Mouse (Mus musculus): ENCODE measurements around the gene Ccdc81. TPM values are rescaled to one million over a fixed set of nuclear protein-coding genes. Genes with fewer than 3 reads are reported as not detected.

Ccdc81 gene
- polyA plus RNA-seq (2015; fragmentation: Nextera tagmentation; extraction: Ambion mirVana): 0.79 and 0.90 TPM in 2 replicates

- H3K27me3 ChIP-seq (replicated peaks; ENCODE audit: control insufficient read depth, insufficient read depth, low read length): no peaks in the 10 kb centered on the region
- H3K36me3 ChIP-seq (ENCODE audit: control insufficient read depth, insufficient read depth, low read length): no peaks in the 10 kb centered on the region
- 29% methylated on average over 22 of the region's 22 CpGs for WGBS
- no peak within 1 kb of the TSS for H3K4me3 ChIP-seq (ENCODE audit: low read length)
- no peak within 1 kb of the TSS for H3K27ac ChIP-seq (ENCODE audit: low read depth, low read length)
- no peak within 1 kb of the TSS for H3K9ac ChIP-seq (ENCODE audit: low read depth, low read length)
- H3K4me2 ChIP-seq (ENCODE audit: low read length): peak within 1 kb of the TSS; percentile 47
- H3K9me3 ChIP-seq (ENCODE audit: control insufficient read depth, low read length): no peaks in the 10 kb centered on the region
- H3K4me1 ChIP-seq (ENCODE audit: control insufficient read depth, insufficient read depth, low read depth, low read length): peaks cover 5% of the 10 kb centered on the region
- ATAC-seq: peak; percentile 74
These were observed at the start of gene Ccdc81 for GRCm38 (mm10) chr7:89903442-89904343. Gene Ccdc81 (minus strand): TSS chr7:89903629.

DNA sequence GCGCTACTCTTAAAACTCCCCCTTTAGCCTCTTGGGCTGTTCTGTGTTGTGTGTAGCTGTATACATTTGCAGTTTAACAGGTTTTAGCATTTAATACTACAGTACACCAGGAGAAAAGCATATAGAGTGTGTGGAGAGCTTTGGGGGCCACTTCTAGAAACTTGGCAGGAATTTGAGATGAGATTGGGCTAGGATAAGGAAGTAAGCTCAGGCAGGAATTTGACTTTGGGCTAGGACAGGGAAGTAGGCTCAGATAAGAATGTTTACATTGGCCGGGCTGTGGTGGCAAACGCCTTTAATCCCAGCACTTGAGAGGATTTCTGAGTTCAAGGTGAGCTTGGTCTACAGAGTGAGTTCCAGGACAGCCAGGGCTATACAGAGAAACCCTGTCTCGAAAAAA, 46.0 kb upstream of the Ccdc81 start:
- no peaks in the 10 kb centered on the region for H3K4me1 ChIP-seq (ENCODE audit: control insufficient read depth, insufficient read depth, low read depth, low read length)
- H3K4me3 ChIP-seq (ENCODE audit: low read length): no peak overlapping the region
- no peak overlapping the region for H3K9ac ChIP-seq (ENCODE audit: low read depth, low read length)
- H3K27me3 ChIP-seq (replicated peaks; ENCODE audit: control insufficient read depth, insufficient read depth, low read length): no peaks in the 10 kb centered on the region
- no peak for ATAC-seq
- WGBS: 80% methylated on average over 4 of the region's 4 CpGs
- H3K27ac ChIP-seq (ENCODE audit: low read depth, low read length): no peak overlapping the region
- H3K9me3 ChIP-seq (ENCODE audit: control insufficient read depth, low read length): no peaks in the 10 kb centered on the region
- H3K4me2 ChIP-seq (ENCODE audit: low read length): no peak overlapping the region
- H3K36me3 ChIP-seq (ENCODE audit: control insufficient read depth, insufficient read depth, low read length): no peaks in the 10 kb centered on the region

- H3K9me3 ChIP-seq (ENCODE audit: control insufficient read depth, low read length): no peaks in the 10 kb centered on the region
- H3K4me3 ChIP-seq (ENCODE audit: low read length): no peak overlapping the region
- H3K36me3 ChIP-seq (ENCODE audit: control insufficient read depth, insufficient read depth, low read length): no peaks in the 10 kb centered on the region
- no peak overlapping the region for H3K27ac ChIP-seq (ENCODE audit: low read depth, low read length)
- WGBS: 85% methylated on average over 7 of the region's 7 CpGs
- H3K27me3 ChIP-seq (replicated peaks; ENCODE audit: control insufficient read depth, insufficient read depth, low read length): no peaks in the 10 kb centered on the region
- H3K4me2 ChIP-seq (ENCODE audit: low read length): no peak overlapping the region
- no peak overlapping the region for H3K9ac ChIP-seq (ENCODE audit: low read depth, low read length)
- ATAC-seq: no peak
- no peaks in the 10 kb centered on the region for H3K4me1 ChIP-seq (ENCODE audit: control insufficient read depth, insufficient read depth, low read depth, low read length)
These were observed 44.6 kb upstream of the Ccdc81 start for GRCm38 (mm10) chr7:89948026-89948425.

DNA sequence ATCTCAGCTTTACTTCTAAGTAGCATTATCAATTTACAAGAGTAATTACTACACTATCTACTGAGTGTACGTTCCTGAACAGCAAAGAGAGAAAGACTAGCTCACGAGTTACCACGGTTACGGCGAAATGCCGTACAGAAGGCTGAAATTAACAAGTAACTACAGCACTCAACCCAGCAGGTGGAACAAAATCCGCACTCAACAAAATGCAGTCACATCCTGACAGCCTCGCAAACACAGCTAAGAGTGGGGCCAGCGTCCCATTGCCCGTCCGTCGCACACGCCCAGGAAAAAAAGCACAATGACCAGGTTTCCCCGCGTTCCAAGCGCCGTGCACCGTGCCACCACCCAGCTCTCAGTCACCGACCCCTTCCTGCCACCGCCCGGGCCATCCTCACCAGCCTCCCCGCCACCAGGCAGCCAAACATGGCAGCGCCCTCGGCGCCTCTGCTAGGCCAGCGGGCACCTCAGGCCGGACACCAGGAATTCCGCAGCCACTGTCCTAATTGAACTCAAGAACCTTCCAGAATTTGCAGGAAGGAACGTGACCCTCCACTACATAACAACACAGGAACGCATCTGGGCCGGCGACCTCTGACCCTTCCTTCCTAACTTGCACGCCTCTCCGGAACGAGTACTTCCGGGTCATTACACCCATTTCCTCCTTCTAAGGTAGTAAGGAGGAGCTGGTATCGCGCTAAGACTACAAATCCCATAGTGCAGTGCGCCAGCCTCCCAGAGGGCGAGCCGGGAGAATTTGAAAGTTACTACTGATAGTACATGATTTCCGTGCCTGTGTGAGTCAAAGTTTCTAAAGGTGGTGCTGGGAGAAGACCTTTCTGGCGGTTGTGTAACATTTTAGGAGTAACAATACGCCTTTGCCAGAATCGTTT, 37.4 kb upstream of the Ccdc81 start, which contains the start of gene Hikeshi:
TSS of gene Hikeshi (minus strand) at position 634 of the 893 bp plus-strand sequence.
- H3K9ac ChIP-seq (ENCODE audit: low read depth, low read length): peak within 1 kb of the TSS; percentile 81
- ATAC-seq: peak; percentile 100
- under 1% methylated on average over 45 of the region's 45 CpGs for WGBS

DNA sequence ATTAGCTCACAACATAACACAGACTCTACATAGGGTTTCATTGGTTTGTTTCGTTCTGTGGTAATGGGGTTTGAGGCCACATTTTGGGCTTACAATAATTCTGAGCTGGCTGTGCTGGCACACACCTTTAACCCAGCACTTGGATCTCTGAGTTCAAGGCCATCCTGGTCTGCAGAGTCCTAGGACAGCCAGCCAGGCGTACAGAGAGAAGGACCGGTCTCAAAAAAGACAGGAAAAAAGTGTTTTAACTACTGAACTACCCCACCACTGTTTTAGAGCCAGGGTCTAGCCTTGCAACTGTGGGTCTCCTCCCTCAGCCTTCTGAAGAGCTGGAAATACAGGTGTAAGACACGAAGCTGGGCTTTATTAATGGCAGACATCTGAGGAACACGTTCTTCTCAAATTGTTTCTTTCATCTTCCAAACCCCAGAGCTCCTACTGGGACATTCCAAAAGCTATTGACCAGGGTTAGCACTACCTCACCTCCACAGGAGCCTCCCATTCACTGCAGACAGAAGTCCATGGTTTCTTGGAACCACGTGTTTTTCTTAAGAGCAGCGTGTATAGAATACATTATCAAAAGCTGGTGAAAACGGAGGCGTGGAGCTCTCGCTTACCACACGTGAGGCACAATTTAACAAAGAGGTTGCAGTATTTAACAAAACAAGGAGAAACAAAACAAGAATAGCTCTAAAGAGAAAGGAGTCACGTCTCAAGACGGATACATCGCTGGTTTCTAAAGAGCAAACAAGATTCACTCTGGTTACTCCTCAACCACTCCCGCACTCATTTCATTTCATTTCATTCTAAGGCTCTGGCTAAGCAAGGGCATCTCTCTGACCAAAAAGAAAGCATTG, 36.3 kb upstream of the Ccdc81 start:
- Histone ChIP-seq H3K27me3 (replicated peaks; ENCODE audit: control insufficient read depth, insufficient read depth, low read length) (no peaks in the 10 kb centered on the region), H3K4me1 (ENCODE audit: control insufficient read depth, insufficient read depth, low read depth, low read length) (peaks cover 8% of the 10 kb centered on the region), H3K4me2 (ENCODE audit: low read length) (peak overlapping the region; percentile 60), H3K4me3 (ENCODE audit: low read length) (peak overlapping the region; percentile 91), H3K27ac (ENCODE audit: low read depth, low read length) (no peak overlapping the region), H3K36me3 (ENCODE audit: control insufficient read depth, insufficient read depth, low read length) (no peaks in the 10 kb centered on the region), H3K9ac (ENCODE audit: low read depth, low read length) (peak overlapping the region; percentile 81), H3K9me3 (ENCODE audit: control insufficient read depth, low read length) (no peaks in the 10 kb centered on the region)
- ATAC-seq: no peak
- WGBS: 36% methylated on average over 15 of the region's 15 CpGs

More for the DNA sequence above, 37.4 kb upstream of the Ccdc81 start, which contains the start of gene Hikeshi:
- peak within 1 kb of the TSS; percentile 82 for H3K27ac ChIP-seq (ENCODE audit: low read depth, low read length)
- no peaks in the 10 kb centered on the region for H3K36me3 ChIP-seq (ENCODE audit: control insufficient read depth, insufficient read depth, low read length)
- H3K4me1 ChIP-seq (ENCODE audit: control insufficient read depth, insufficient read depth, low read depth, low read length): peaks cover 8% of the 10 kb centered on the region
- peak within 1 kb of the TSS; percentile 91 for H3K4me3 ChIP-seq (ENCODE audit: low read length)
- H3K4me2 ChIP-seq (ENCODE audit: low read length): peak within 1 kb of the TSS; percentile 68
- H3K27me3 ChIP-seq (replicated peaks; ENCODE audit: control insufficient read depth, insufficient read depth, low read length): no peaks in the 10 kb centered on the region
- no peaks in the 10 kb centered on the region for H3K9me3 ChIP-seq (ENCODE audit: control insufficient read depth, low read length)

DNA sequence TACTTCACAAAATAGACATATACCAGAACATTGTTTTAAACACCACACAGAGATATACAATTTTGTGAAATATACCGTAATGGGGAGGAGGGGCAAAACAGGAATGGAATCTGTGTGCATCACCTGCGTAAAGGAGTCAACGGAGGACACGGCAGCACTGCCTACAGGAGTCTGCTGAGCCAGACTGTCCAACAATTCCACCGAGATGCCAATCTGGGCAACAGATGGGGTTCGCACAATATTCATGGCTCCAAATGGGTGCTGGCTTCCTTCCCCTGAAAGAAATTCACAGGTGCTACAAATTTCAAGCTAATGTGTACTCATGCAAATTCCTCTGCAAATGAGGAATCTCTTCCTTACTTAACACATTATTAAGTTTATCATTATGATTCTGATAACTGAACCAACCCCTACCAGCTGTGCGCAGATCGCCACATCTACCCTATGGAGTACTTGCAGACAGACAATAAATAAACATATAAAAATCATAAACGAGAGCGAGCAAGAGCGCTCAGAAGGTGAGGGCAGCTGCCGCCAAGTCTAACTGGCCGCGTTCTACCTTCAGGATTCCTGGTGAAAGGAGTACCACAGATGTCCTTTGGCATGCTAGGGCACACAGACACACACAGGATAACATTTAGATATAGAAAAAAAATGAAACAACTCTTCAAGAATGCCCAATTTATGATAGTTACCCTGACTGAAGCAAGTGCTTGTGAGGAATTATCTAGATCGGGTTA, 20.2 kb upstream of the Ccdc81 start:
- 94% methylated on average over 15 of the region's 15 CpGs for WGBS
- Histone ChIP-seq H3K36me3 (ENCODE audit: control insufficient read depth, insufficient read depth, low read length) (peaks cover 9% of the 10 kb centered on the region), H3K27ac (ENCODE audit: low read depth, low read length) (no peak overlapping the region), H3K4me2 (ENCODE audit: low read length) (no peak overlapping the region), H3K9ac (ENCODE audit: low read depth, low read length) (no peak overlapping the region), H3K4me3 (ENCODE audit: low read length) (no peak overlapping the region), H3K4me1 (ENCODE audit: control insufficient read depth, insufficient read depth, low read depth, low read length) (no peaks in the 10 kb centered on the region), H3K9me3 (ENCODE audit: control insufficient read depth, low read length) (no peaks in the 10 kb centered on the region), H3K27me3 (replicated peaks; ENCODE audit: control insufficient read depth, insufficient read depth, low read length) (no peaks in the 10 kb centered on the region)
- no peak for ATAC-seq

DNA sequence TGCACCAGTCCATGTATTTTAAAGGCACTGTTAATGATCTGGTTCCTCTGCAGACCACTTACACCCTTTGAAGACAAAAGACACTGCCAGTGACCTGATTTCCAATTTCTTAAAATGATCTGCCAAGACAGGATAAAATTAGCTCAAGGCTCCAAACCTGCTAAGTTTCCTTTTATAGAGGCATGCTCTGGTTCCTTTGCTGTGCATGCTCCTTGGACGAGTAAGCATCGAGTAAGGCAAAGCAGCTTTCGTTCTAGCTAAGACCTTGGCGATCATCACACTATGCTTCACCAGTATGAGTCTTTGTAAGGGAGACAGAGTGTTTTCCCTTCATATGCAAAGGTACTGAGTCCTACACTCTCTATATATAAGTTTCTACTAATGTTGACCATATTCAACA, 14.3 kb upstream of the Ccdc81 start:
- Histone ChIP-seq H3K9me3 (ENCODE audit: control insufficient read depth, low read length) (no peaks in the 10 kb centered on the region), H3K27ac (ENCODE audit: low read depth, low read length) (no peak overlapping the region), H3K4me1 (ENCODE audit: control insufficient read depth, insufficient read depth, low read depth, low read length) (no peaks in the 10 kb centered on the region), H3K4me3 (ENCODE audit: low read length) (no peak overlapping the region), H3K36me3 (ENCODE audit: control insufficient read depth, insufficient read depth, low read length) (peaks cover 9% of the 10 kb centered on the region), H3K27me3 (replicated peaks; ENCODE audit: control insufficient read depth, insufficient read depth, low read length) (no peaks in the 10 kb centered on the region), H3K4me2 (ENCODE audit: low read length) (no peak overlapping the region), H3K9ac (ENCODE audit: low read depth, low read length) (no peak overlapping the region)
- WGBS: 89% methylated on average over 4 of the region's 4 CpGs
- no peak for ATAC-seq

DNA sequence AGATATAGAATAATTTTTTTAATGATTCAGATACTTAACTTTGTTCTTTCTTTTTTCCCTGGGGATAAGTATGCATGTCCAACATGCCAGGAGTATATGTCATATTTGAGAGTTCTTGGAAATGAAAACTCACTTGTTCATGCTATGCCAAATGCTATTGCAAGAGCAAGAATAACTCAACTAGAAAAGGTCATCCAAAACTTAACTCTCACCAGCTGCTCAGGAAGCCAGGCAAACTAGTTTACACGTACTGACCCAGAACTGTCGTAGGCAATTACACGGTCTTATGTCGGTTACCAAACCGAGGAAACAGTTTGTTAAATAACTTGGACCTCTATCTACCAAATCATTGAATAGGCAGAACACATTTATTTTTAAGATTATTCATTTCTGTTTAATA, 13.3 kb upstream of the Ccdc81 start:
- H3K4me3 ChIP-seq (ENCODE audit: low read length): no peak overlapping the region
- H3K4me2 ChIP-seq (ENCODE audit: low read length): no peak overlapping the region
- no peaks in the 10 kb centered on the region for H3K4me1 ChIP-seq (ENCODE audit: control insufficient read depth, insufficient read depth, low read depth, low read length)
- no peak for ATAC-seq
- H3K27ac ChIP-seq (ENCODE audit: low read depth, low read length): no peak overlapping the region
- peaks cover 9% of the 10 kb centered on the region for H3K36me3 ChIP-seq (ENCODE audit: control insufficient read depth, insufficient read depth, low read length)
- H3K9ac ChIP-seq (ENCODE audit: low read depth, low read length): no peak overlapping the region
- no peaks in the 10 kb centered on the region for H3K9me3 ChIP-seq (ENCODE audit: control insufficient read depth, low read length)
- no peaks in the 10 kb centered on the region for H3K27me3 ChIP-seq (replicated peaks; ENCODE audit: control insufficient read depth, insufficient read depth, low read length)
- 89% methylated on average over 5 of the region's 5 CpGs for WGBS
